Mouse (Mus musculus) E14TG2a.4 (cell line): ENCODE data around the gene Gm37240.

Source experiments
- CTCF ChIP-seq: conservative IDR thresholded peaks from 2 replicates; pipeline ENCODE4 v1.5.1; 2014; ENCODE audit warnings: low read length
- POU5F1 ChIP-seq: IDR thresholded peaks from 2 replicates; pipeline ENCODE4 v1.6.1; 2014; ENCODE audit warnings: low read length, borderline replicate concordance

DNA sequence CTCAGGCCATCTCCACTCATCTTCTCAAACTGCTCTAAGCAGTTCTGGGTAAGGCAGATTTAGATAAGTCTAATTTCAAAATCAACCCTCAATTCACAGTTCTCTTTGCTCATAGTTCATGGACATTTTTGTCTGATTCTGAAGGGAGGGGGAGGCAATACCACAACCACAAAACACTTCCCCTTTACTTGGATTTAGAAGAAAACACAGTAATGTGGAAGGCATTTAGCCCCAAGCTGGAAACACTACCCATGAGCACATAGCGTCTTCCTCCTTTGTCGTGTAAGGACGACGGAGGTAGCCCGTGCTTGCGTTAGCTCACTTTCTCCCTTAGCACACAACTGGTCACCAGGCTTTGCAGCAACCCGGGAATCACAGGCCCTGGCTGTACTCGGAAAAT, 1383.0 kb downstream of the Gm37240 start:
- TF ChIP-seq CTCF (no peak), POU5F1 (no peak)
